Mouse (Mus musculus) 3T3-L1 (cell line): ENCODE data around the gene Slc8b1.

Experiments
- DNase-seq: peaks from one replicate; pipeline ENCODE4 v3.0.0-alpha.2; 2015; ENCODE audit warnings: low read depth, low spot score

Gene Slc8b1

DNA sequence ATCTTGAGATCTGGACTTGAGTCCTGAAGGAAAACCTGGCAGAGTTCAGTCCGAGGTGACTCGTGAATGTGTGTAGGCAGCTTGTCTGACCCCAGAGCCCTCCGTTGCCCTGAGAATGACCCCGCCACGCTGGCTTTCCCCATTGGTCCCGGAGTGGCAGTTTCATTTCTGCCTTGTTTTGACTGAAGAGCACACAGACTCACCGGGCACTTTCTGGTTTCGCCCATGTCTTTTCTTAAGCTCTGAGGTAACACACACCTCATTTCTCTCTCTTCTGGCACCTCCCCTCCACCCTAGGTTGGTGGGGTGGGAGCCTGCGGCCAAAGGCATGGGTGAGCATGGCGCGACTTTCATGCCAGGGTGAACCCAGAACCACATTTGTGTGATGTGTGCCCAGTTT is 15.3 kb downstream of the Slc8b1 start:
- DNase-seq, result no peak

DNA sequence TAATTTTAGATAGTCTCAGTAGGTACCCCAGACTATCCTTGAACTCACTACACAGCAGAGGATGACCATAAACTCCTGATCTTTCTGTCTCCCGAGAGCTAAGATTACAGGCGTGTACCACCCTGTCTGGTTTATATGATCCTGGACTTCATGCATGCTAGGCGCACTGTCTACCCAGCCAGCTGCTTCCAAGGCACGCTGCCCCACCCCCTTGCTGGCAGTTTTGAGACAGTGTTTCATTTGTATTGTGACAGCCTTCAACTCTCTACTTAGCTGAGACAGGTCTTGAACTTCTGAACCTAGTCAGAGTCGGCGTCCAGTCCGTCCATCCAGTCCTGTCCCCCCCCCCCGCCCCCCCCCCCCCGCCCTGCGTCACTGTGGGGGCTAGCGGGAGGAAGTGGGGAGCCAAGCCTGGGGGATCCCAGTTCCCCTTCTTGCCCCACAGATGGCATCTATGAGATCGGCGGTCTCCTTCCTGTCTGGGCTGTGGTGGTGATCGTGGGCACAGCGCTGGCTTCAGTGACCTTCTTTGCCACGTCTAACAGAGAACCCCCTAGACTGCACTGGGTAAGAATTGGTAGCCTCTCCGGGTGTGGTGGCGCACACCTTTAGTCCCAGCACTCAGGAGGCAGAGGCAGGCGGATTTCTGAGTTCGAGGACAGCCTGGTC is 16.5 kb downstream of the Slc8b1 start:
- DNase-seq, result no peak

DNA sequence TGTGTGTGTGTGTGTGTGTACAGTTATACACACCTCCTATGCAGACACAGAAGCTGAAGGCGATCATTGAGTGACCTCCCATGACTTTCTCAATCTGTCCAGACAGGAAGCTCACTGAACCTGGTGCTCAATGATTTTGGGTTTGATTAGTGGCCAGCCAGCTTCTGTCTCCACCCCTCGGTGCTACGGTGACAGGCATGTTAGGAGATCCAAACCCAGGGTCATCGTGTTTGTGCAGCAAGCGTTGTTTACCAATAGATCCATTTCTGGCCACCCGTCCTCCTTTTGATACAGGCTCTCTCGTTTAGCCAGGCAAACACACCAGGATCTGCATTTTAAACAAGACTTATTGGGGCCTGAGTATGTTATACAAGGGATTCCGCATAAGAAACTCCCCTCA is 20.7 kb downstream of the Slc8b1 start:
- no peak for DNase-seq

DNA sequence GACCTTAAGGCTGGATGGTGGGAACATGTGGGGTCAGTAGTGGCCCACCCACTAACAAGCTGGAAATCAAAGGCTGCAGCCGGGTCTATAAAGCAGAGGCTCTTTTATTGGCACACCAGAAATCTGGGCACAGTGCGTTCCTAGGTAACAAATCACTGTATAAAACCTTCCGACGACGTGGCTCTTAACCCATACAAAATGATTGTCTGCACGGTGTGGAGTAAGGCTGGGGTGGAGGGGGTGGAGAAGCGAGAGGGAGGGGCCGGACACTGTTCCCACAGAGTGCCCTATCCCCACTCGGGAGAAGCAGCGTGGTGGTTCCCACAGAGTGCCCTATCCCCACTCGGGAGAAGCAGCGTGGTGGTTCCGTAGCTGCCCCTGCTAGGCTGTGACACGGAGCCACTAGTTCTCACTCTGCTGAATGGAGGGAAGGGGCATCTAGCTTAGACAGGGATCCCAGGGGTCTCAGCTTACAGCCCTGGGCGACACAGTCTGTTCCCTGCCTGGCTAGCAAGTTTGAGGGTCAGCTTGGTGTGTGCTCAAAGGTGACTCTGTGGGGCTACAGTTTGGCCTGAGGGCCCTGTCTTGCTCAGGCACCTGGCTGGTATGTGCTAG is 23.2 kb downstream of the Slc8b1 start:
- no peak for DNase-seq

DNA sequence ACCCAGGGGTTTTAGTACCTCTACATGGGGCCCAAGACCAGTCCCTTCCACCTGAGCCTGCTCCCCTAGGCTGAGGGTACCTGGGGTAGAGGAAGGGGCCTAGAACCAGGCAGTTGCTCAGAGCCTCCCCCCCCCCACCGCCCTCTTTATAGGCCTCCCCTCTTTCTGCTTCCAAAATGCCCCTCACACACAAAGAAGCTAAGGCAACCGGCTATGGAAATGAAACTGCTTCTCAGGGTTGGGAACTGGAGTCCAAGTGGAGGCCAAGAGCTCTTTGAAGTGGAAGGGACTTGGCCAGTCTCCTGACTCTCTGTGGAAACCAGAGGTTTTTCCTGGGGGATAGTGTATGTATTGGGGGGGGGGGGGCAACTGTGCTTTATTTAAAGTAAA is 23.7 kb downstream of the Slc8b1 start:
- no peak for DNase-seq

DNA sequence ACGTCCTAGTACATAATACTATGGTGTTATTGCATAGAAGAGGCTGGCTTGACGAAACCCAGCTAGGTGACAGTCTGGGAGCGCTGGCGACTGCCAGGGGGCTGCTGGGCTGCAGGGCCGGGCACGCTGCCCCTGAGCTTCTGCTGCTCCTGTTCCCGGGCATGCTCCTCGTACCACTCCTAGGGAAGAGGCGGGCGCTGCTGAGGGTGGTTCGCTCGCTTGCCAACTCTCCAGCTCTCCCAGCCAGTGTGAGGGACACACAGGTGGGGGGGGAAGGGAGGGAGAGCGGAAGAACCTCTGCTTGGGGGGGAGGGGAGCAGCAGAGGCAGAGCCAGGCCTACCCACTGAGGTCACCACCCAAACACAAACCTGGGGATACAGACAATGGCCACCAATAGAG is 25.1 kb downstream of the Slc8b1 start:
- DNase-seq, result no peak

DNA sequence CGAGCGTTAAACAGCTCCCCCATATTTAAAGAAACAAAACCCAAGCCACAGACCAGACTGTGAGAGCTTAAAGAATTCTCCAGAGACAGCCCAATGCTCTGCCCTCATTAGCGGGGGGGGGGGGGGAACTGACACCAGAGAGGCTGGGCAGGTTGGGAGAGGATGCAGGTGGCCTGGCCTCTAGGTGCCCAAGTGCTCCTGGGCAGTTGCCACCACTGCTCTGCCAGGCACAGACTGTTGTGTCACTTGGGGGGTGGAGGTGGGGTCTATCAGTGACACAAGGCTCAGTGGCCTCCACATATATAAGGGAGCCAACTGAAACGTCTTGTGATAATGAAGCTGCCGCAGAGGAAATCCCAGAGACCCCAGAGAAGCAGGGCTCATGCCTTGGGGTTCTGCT is 25.7 kb downstream of the Slc8b1 start:
- DNase-seq, result no peak

DNA sequence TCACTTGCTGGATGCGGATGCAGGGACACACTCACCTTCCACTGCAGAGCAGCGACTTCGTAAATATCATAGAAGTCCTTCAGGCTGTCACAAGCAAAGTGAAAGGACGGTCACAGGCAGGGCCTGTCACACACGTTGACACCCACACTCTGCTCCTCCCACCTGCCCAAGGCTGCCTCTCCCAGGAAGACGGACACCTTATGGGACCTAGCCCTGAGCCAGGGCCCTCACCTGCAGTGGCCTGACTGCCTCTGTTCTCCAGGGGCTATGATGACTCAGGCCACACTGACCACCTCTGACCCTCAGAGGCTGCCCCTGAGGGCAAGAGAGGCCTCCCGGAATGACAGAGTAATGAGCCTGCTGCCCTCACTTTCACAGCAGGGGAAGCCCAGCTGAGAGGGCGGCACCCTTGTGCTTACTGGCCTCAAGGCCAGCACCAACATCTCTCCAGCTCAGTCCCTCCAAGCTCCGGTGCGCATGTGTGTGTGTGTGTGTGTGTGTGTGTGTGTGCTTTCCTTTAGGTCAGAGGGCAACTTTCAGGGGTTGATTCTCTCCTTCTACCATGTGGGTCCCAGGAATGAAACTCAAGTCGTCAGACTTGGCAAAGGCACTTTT is 37.4 kb downstream of the Slc8b1 start:
- DNase-seq, result no peak

DNA sequence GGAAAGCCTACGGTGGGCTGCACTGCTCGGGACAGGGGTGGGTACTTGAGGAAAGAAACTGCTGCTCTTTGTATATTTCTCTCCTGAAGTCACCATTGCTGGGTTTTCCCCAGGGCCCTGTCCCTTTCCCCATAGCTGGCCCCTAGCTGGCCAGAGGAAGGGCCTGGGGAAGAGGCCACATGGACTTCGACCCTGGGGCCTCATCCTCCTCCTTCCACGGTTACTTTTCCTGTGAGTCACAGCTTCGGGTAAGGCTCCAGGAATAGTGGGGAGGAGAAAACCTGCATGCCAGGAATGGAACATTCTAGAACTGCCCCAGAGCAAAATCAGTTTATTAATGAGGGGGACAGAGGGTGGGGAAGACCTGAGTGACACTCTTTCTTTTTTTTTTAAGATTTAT is 39.2 kb downstream of the Slc8b1 start:
- peak; percentile 30 for DNase-seq

DNA sequence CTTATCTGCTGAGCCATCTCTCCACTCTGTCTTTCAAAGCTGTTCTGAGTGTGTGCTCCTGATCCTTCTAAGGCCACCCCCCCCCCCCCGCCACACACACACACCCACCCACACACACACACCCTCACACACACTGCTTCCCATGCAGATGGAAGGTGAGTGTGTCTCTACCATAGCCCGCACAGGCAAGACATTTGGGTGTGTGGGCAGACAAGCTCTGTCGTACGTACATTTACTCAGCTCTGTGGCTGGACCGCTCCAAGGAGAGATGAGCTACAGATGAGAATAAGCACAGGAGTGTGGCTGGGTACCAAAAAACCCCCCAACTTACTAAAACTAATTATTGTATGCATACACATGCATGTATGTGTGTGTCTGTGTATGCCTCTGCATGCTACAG is 39.7 kb downstream of the Slc8b1 start:
- no peak for DNase-seq

DNA sequence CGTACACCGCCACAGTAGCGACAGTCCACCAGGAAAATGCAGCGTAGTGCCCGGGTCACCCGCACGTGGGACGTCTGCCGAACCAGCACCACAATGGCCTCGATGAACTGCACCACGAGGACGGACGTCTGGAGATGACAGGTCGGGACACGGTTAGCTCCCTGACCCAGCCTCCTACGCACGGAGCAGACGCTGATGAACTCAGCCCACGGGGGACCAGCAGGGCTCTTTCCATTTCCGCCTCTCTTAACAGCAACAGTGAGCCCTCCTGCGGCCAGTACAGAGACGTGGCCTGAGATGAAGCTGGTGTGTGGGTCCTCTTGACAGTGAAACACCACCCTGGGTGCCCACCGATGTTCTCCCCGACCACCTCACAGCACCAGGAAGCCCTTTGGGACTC is 44.9 kb downstream of the Slc8b1 start:
- no peak for DNase-seq

DNA sequence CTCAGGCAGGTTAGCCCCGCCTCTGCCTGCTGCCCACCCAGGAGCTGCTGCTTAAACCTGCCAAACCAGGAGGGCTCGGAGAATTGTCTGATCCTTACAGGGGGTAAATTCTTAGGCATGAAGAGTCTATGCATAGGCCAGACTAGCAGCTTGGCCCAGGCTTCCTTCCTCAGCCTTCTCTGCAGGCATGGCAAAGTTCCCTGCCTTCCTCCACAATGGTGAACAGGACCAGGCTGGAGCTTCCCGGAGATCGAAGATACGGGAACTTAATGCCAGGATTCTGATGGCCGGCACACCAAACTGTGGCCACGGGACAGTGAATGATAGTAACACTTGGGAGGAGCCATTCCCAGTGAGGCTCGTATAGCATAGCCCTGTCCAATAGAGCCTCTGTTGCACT is 47.1 kb downstream of the Slc8b1 start:
- no peak for DNase-seq

DNA sequence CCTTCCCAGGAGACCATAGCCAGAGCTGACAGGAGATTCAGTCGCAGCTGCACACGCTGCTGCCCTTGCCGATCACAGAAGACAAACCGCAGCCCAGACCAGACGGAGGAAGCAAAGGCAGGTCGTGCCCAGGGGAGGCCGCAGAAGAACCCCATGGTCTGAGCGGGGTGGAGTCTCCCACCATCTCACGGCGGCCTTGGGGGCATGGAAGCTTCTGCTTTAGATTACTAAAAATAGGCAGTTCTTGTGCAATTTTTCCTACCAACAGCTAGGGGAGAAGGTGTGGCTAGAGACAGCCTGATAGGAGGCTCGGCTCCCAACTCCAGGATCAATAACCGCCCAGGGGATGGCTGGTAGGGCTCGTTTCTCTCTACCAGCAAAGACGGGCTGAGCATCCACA is 47.8 kb downstream of the Slc8b1 start:
- no peak for DNase-seq

DNA sequence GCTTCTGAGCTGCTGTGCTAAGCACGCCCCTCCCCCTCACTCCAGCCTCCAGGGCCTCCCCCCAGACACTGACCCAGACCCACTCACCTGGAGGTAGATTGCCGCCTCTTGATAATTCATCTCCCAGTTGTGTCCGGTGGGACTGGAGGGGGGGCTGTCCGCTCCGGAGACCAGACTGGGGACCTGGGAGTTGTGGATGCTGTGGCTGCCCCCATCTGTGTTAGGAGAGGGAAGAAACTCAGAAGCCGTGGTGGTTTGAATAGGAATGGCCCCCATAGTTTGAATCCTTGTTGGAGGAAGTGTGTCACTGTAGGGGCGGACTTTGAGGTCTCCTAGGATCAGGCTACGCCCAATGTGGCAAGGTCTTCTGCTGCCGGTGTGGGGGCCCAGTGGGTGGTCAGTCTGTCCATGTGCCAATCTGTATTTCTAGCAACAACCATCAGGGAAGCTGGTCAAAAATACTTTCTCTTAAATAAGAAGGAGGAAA is 49.2 kb downstream of the Slc8b1 start:
- no peak for DNase-seq

DNA sequence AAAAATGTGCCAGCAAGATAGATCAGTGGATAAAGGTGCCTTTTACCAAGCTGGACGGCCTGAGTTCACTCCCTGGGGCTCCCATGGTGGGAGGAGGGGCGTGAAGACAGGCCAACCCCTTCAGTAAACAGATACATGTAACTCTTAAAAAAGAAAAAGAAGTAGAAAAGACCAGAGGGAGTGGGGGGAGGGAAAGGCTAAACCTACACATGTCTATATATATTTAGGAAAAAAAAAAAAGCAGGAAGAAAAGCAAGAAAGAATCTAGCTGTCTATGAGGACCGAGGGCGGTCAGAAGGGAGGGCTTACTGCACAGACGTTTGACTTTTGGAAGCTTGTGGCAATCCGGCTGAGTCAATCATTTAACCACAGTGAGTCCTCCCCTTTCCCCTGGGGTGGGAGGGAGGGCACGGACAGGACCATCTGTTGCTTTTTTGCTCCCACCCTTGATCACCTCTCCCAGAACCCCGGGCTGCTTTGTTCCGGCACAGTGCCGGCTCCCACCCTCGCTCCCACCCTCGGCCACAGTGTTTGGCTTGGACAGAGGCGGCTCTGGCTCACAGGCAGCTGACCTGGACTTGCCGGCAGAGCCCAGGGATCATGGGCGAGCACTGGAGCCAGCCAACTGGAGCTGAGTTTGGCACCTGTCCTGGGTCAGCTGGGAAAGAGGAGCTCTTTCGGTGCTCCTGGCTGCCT is 49.8 kb downstream of the Slc8b1 start:
- DNase-seq, result peak; percentile 87

DNA sequence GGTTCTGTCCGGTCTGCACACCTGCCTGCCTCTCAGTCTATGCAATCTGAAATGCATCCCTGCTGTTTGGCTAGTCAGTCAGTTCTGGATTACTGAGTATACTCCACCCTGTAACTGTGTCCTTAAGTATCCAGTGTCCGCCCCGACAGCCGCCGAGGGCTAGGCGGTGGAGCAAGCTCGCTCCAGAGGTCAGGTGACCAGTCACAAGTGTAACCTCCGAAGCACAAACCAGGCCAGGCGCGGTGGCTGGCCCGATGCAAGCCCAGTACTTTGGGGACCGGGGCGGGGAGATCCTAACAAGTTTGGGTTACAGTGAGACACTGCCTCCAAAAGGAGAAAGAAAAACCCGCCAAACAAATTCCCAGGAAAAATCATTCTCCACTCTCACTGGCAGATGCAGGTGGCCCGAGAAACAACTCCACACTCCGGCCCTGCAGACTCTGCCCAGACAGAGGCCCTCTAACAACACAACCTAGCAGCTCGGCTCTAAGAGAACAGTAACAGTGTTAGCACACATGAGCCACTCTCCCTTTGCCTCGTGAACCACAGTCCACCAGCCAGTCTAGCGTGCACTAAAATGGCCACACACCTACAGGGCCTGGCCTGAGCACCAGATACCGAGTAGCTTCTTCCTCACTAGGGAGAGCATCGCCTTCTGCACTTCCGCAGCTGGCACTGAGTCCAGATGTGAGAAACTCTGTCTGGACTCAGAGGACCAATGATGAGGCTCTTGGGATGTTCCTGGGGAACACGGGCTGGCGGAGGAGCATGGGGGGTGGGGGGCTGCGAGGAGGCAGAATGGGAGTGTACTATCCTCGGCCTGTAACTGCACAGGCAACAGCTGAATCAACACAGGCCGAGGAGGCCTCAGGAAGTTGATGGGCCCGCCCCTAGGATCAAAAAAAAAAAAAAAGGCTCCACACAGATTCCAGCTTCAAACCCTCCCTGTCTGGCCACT is 52.3 kb downstream of the Slc8b1 start:
- DNase-seq, result peak; percentile 68

DNA sequence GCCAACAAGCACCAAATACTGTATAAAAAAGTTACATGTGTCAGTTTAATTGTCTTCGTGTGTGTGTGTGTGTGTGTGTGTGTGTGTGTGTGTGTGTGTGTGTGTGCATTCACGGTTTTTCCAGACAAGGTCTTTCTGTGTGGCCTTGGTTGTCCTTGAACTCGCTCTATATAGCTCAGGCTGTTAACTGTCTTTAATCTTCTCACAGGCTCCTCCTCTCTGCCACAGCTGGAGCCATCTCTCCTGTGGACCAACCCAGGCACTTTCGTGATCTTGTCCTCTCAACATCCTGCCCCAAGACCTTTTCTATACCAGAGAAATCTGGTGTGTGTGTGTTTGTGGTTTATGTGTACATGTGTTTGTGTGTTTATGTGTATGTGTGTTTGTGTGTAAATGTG is 52.9 kb downstream of the Slc8b1 start:
- DNase-seq, result no peak

DNA sequence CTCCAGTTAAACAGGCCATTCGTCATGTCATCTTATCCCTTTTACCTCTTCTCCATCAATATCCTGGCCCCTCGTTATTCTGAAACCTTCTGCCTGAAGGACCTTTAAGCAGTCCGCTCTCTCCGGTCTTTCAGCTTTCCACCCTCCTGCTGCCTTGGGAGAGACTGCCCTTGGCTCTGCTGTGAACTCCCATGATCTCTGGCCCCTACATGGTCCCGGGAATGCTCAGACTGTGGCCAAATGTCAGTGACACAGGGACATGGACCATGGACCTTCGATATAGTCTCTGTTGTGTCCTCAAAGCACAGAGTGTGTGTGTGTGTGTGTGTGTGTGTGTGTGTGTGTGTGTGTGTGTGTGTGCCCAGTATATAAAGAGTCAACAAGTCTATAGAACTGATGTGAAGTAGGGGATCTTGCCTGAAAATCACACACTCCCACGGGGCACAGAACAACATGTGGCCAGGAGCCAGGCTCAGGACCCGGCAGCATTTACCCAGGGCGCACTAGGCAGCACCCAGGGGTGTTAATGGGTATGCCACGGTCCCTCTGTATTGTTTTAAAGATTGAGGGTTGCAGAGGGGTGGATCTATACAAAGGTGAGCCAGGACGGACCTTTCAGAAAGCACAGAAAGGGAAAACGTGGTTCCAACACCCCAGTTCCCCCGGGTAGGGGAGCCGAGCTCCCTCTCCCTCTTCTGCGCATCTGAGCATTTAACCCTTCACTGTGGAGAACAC is 54.4 kb downstream of the Slc8b1 start:
- DNase-seq, result no peak

DNA sequence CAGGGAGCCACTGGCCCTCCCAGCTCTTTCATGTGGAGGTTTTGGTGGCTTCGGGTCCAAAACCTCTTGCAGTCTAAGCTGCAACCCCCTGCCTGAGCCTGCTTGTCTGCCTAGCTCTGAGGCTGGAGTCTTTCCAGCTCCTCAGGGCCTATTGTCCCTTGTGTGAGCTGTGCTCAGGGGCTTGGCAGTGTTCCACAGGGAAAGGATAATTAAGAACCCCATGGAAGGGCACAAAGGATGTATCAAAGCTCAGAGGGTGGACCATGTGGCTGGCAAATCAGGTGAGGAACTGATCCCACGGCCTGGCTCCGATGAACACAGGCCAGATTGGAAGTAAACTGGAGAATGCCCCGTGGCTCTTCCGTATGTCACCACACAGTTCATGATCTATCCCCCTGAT is 55.1 kb downstream of the Slc8b1 start:
- DNase-seq, result no peak

DNA sequence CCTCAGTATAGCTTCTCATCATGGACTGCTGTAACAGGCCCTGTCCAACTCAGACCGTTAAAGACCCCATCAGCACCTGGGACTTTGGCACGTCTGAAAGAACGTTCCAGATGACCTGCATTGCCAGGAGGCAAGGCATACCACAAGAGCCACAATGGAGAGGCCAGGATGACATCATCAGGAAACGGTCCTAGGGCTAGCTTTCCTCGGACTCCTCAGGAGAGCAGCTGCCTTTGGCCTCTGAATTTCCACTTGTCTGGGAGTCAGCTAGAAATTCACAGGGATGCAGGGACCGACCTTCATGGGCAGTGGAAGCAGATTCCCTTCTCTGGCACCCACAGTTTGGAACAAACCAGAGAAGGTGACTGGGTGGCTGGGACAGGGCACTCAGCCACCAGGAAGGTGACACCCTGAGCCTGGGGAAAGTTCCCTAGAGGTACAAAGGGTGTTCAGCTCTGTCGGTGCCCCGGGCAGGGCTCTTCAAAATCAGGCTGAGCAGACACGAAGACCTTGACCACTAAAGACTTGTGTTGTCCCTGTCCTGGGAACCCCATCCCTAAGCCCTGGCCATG is 55.8 kb downstream of the Slc8b1 start:
- DNase-seq, result peak; percentile 51
